Mouse (Mus musculus): ENCODE measurements around the gene D430019H16Rik. TPM values are rescaled to one million over a fixed set of nuclear protein-coding genes. Genes with fewer than 3 reads are reported as not detected.
A peak's percentile ranks its signal among the peaks of the same experiment; 100 is the strongest.

The D430019H16Rik gene
- polyA plus RNA-seq, 1 experiment from 2014 or later = 0.26 TPM

DNA sequence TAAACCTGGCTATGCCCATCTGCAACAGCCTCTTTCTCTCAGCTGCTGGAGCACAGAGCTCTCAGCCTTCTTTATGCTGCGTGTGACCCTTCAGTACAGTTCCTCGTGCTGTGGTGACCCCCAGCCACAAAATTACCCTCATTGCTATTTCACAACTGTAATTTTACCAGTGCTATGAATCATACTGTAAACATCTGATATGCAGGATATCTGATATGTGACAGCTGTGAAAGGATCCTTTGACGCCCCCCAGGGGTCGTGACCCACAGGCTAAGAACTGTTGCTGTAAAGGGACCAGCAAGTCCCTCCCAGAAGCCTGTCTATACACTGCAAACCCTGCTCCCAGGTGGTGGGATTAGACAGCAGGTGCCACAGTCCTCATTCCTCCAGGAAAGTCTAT lies 45.2 kb downstream of the D430019H16Rik start:
- no peak overlapping the region for H3K9ac ChIP-seq (ENCODE audit: low read length)
- ATAC-seq (replicated peaks; ENCODE audit: extremely low read depth, insufficient read depth, low FRiP score) = no peak
- H3K4me3 ChIP-seq (ENCODE audit: low read length) = no peak overlapping the region

DNA sequence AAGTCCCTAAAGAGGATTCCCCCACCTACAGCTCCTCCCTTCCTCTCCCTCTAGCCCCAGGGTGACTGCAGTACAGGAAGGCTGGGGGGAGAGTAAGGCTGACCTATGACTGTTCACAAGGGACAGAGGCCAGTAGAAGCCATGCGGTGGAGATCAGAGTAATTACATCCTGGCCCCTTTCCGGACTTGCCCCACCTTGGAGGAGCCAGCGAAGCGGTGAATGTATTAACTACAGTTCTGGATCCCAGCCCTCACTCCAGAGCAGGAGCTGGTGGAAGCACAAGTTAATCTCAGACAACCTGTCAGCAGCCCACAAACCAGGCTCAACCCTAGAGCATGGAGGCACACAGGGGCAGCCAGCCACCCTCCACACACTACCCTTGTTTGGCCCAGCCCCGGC lies 47.3 kb downstream of the D430019H16Rik start:
- peak; percentile 65 for ATAC-seq (replicated peaks; ENCODE audit: extremely low read depth, insufficient read depth, low FRiP score)
- Histone ChIP-seq H3K4me1 (ENCODE audit: control insufficient read depth, insufficient read depth, low read length) (peaks cover 8% of the 10 kb centered on the region; the same call in 1 of the 2 replicates), H3K9me3 (replicated peaks; ENCODE audit: control insufficient read depth, low read length) (peaks cover 4% of the 10 kb centered on the region; the same call in 1 of the 2 replicates), H3K27me3 (ENCODE audit: control insufficient read depth, insufficient read depth, low read length) (0 out of 2 replicates have a peak, but pooled peaks cover 6% of the 10 kb centered on the region), H3K9ac (ENCODE audit: low read length) (0 out of 2 replicates have a peak overlapping the region, but pooled peaks have one; percentile 32), H3K27ac (ENCODE audit: low read length) (no peak overlapping the region), H3K4me3 (ENCODE audit: low read length) (no peak overlapping the region), H3K36me3 (ENCODE audit: control insufficient read depth, insufficient read depth) (no peaks in the 10 kb centered on the region), H3K4me2 (ENCODE audit: low read depth, low read length) (no peak overlapping the region)
- 41% methylated on average over 5 of the region's 5 CpGs for WGBS

More for the DNA sequence above, 45.2 kb downstream of the D430019H16Rik start:
- no peaks in the 10 kb centered on the region for H3K9me3 ChIP-seq (replicated peaks; ENCODE audit: control insufficient read depth, low read length)
- 59% methylated on average over 4 of the region's 4 CpGs for WGBS
- no peak overlapping the region for H3K27ac ChIP-seq (ENCODE audit: low read length)
- 0 out of 2 replicates have a peak, but pooled peaks cover 6% of the 10 kb centered on the region for H3K27me3 ChIP-seq (ENCODE audit: control insufficient read depth, insufficient read depth, low read length)
- no peaks in the 10 kb centered on the region for H3K36me3 ChIP-seq (ENCODE audit: control insufficient read depth, insufficient read depth)
- no peak overlapping the region for H3K4me2 ChIP-seq (ENCODE audit: low read depth, low read length)
- H3K4me1 ChIP-seq (ENCODE audit: control insufficient read depth, insufficient read depth, low read length) = peaks cover 10% of the 10 kb centered on the region

DNA sequence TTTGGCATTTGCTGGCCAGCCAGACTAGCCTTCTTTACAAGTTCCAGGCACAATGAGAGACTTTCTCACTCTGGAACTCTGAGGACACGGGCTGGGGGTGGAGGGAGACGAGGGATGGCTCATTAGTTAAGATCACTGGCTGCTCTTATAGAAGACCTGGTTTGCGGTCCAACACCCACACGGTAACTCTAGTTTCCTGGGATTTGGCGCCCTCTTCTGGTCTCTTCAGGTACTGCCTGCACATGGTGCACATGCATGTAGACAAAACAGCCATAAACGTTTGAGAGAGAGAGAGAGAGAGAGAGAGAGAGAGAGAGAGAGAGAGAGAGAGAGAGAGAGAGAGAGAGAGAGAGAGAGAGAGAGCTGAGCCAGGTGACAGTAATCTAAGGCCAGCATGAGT lies 51.1 kb downstream of the D430019H16Rik start:
- no peak for ATAC-seq (replicated peaks; ENCODE audit: extremely low read depth, insufficient read depth, low FRiP score)
- WGBS = 67% methylated on average over 6 of the region's 6 CpGs
- no peak overlapping the region for H3K27ac ChIP-seq (ENCODE audit: low read length)
- H3K36me3 ChIP-seq (ENCODE audit: control insufficient read depth, insufficient read depth) = no peaks in the 10 kb centered on the region
- H3K27me3 ChIP-seq (ENCODE audit: control insufficient read depth, insufficient read depth, low read length) = no peaks in the 10 kb centered on the region
- H3K9ac ChIP-seq (ENCODE audit: low read length) = no peak overlapping the region
- peaks cover 8% of the 10 kb centered on the region; the same call in 1 of the 2 replicates for H3K4me1 ChIP-seq (ENCODE audit: control insufficient read depth, insufficient read depth, low read length)
- no peak overlapping the region for H3K4me3 ChIP-seq (ENCODE audit: low read length)
- H3K9me3 ChIP-seq (replicated peaks; ENCODE audit: control insufficient read depth, low read length) = peaks cover 4% of the 10 kb centered on the region; the same call in 1 of the 2 replicates
- H3K4me2 ChIP-seq (ENCODE audit: low read depth, low read length) = no peak overlapping the region

DNA sequence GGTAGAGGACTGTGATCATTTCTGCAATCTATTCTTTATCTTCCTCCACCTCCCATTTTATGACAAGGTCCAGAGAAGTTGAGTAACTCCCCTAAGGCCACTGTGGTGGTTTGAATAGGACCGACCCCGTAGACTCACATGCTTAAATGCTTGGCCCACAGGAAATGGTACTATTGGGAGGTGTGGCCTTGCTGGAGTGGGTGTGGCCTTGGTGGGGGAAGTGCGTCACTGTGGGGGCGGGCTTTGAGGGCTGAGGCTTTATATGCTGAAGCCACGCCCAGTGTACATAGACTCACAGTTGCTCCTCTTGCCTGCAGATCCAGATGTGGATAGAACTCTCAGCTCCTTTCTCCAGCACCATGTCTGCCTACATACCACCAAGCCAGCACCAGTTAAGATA lies 57.5 kb downstream of the D430019H16Rik start:
- no peak overlapping the region for H3K9ac ChIP-seq (ENCODE audit: low read length)
- peaks cover 9% of the 10 kb centered on the region for H3K4me1 ChIP-seq (ENCODE audit: control insufficient read depth, insufficient read depth, low read length)
- no peak overlapping the region for H3K4me3 ChIP-seq (ENCODE audit: low read length)
- H3K4me2 ChIP-seq (ENCODE audit: low read depth, low read length) = no peak overlapping the region
- no peak for ATAC-seq (replicated peaks; ENCODE audit: extremely low read depth, insufficient read depth, low FRiP score)
- H3K27ac ChIP-seq (ENCODE audit: low read length) = peak overlapping the region; percentile 75
- H3K27me3 ChIP-seq (ENCODE audit: control insufficient read depth, insufficient read depth, low read length) = no peaks in the 10 kb centered on the region
- no peaks in the 10 kb centered on the region for H3K36me3 ChIP-seq (ENCODE audit: control insufficient read depth, insufficient read depth)
- H3K9me3 ChIP-seq (replicated peaks; ENCODE audit: control insufficient read depth, low read length) = peaks cover under 1% of the 10 kb centered on the region; the same call in 1 of the 2 replicates
- 85% methylated on average over 5 of the region's 5 CpGs for WGBS

DNA sequence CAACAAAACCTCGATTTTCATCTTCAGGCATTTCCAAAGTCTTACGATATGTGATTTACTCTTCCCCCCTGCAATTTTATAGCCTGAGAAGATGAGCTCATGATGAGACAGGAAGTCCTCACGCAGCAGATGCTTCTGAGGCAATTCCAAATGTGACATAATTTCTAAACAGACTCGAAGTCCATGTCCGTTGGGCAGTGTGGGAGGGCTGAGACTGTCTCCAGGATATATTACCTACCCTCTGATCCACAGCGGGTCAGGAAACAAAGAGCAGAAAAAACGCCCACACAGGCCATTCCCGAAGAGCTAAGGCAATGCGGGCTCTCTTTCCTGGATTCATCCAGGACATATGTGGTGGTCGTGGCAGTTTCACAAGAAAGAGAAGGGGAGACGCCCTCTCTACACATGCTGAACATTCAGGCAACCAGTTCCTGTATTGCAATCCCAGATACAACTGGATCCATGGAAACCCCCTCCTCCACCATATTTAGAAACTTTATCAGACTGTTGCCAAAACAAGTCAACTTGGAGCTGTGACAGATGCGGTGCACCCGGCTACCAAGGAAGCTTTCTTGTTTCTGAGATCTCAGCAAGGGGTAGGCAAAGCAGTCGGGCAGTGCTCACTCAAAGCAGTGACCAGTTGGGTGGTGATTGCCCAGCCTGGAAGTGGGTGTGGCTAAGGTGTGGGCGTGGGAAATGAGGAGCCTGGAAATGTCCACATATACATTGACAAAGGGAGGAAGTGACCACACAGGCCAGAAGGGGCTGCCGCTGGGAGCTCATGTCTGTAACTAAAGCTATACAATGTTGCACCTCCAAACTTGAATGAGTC lies 58.2 kb downstream of the D430019H16Rik start:
- Histone ChIP-seq H3K36me3 (ENCODE audit: control insufficient read depth, insufficient read depth) (no peaks in the 10 kb centered on the region), H3K9ac (ENCODE audit: low read length) (no peak overlapping the region), H3K4me1 (ENCODE audit: control insufficient read depth, insufficient read depth, low read length) (peaks cover 10% of the 10 kb centered on the region), H3K27me3 (ENCODE audit: control insufficient read depth, insufficient read depth, low read length) (no peaks in the 10 kb centered on the region), H3K9me3 (replicated peaks; ENCODE audit: control insufficient read depth, low read length) (peaks cover 3% of the 10 kb centered on the region; the same call in 1 of the 2 replicates), H3K27ac (ENCODE audit: low read length) (peak overlapping the region; percentile 78), H3K4me3 (ENCODE audit: low read length) (no peak overlapping the region), H3K4me2 (ENCODE audit: low read depth, low read length) (no peak overlapping the region)
- ATAC-seq (replicated peaks; ENCODE audit: extremely low read depth, insufficient read depth, low FRiP score) = peak; percentile 54
- 56% methylated on average over 16 of the region's 16 CpGs for WGBS

DNA sequence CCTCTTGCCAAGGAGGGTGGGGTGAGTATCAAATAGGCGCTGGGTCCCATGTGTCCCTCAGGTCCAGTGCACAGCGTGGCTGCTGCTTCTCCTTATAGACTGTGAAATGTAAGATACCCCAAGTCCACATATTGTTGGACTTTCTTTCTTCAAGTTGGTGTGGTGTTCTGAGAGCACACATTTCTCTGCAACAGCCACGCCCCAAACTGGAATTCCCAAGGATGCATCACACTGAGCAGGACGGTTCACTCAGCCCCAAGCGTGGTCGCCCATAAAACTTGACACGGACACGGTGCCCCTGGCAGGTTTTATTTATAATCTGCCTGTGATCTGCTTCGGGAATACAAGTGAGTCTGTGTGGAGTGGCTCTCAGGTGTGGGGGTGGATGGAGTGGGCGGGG lies 60.5 kb downstream of the D430019H16Rik start:
- H3K27ac ChIP-seq (ENCODE audit: low read length) = peak overlapping the region; percentile 15
- no peak overlapping the region for H3K9ac ChIP-seq (ENCODE audit: low read length)
- H3K4me2 ChIP-seq (ENCODE audit: low read depth, low read length) = no peak overlapping the region
- WGBS = 74% methylated on average over 10 of the region's 10 CpGs
- H3K27me3 ChIP-seq (ENCODE audit: control insufficient read depth, insufficient read depth, low read length) = no peaks in the 10 kb centered on the region
- peaks cover 3% of the 10 kb centered on the region; the same call in 1 of the 2 replicates for H3K9me3 ChIP-seq (replicated peaks; ENCODE audit: control insufficient read depth, low read length)
- H3K36me3 ChIP-seq (ENCODE audit: control insufficient read depth, insufficient read depth) = no peaks in the 10 kb centered on the region
- peaks cover 20% of the 10 kb centered on the region for H3K4me1 ChIP-seq (ENCODE audit: control insufficient read depth, insufficient read depth, low read length)
- H3K4me3 ChIP-seq (ENCODE audit: low read length) = no peak overlapping the region
- ATAC-seq (replicated peaks; ENCODE audit: extremely low read depth, insufficient read depth, low FRiP score) = no peak

DNA sequence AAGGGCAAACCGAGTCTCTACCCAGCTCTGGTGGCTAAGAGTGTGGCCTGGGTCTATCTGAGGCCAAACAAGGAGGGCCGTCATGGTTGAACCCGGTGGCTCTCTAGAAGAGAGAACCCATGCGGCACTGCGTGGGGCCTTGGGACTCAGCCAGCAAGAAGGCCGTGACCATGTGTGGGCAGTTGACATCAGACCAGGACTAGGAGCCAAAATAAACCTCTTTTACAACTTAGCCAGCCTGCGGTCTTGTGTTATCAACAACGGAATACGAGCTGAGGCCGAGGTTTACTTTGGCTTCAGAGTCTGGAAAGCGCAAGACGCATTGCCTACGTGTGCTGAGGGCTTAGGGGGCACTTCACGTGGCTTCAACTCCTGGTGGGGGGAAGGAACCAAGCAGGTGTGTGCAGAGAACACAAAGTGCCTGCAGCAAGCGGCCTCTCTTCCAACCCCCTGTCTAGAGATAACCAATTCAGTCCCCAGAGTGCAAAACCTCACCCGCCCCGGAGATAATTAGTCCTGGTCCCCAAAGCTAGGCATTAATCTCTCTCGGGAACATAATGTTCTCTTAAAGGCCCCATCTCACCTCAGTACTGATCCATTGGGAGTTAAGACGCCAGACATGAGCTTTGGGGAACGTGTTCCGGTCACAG lies 63.5 kb downstream of the D430019H16Rik start:
- no peaks in the 10 kb centered on the region for H3K36me3 ChIP-seq (ENCODE audit: control insufficient read depth, insufficient read depth)
- no peak overlapping the region for H3K4me2 ChIP-seq (ENCODE audit: low read depth, low read length)
- peaks cover 24% of the 10 kb centered on the region for H3K4me1 ChIP-seq (ENCODE audit: control insufficient read depth, insufficient read depth, low read length)
- H3K9me3 ChIP-seq (replicated peaks; ENCODE audit: control insufficient read depth, low read length) = peaks cover 5% of the 10 kb centered on the region
- H3K9ac ChIP-seq (ENCODE audit: low read length) = no peak overlapping the region
- H3K4me3 ChIP-seq (ENCODE audit: low read length) = no peak overlapping the region
- no peak overlapping the region for H3K27ac ChIP-seq (ENCODE audit: low read length)
- 39% methylated on average over 21 of the region's 21 CpGs for WGBS
- ATAC-seq (replicated peaks; ENCODE audit: extremely low read depth, insufficient read depth, low FRiP score) = peak; percentile 29
- no peaks in the 10 kb centered on the region for H3K27me3 ChIP-seq (ENCODE audit: control insufficient read depth, insufficient read depth, low read length)

DNA sequence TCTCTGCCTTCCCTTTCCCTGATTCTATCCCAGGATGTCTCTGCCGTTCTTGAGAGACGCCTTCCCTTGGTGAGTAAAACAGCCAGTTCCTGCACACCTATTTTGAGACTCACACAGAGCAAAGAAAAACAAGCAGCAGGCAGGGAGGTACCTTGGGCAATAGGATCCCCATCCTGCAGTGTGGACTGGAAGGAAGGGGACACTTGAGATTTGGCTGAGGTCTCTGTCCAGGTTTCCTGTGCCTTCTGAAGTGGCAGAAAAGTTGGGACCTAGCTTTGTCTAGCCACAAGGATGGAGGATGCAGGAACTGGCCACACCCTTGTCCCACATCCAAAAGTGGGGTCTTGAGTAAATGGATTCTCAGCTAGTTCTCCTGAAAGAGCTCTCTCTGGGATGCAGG lies 66.2 kb downstream of the D430019H16Rik start:
- H3K27ac ChIP-seq (ENCODE audit: low read length) = peak overlapping the region; percentile 71
- H3K27me3 ChIP-seq (ENCODE audit: control insufficient read depth, insufficient read depth, low read length) = no peaks in the 10 kb centered on the region
- H3K4me2 ChIP-seq (ENCODE audit: low read depth, low read length) = no peak overlapping the region
- H3K4me3 ChIP-seq (ENCODE audit: low read length) = no peak overlapping the region
- H3K9me3 ChIP-seq (replicated peaks; ENCODE audit: control insufficient read depth, low read length) = peaks cover 6% of the 10 kb centered on the region
- no peak overlapping the region for H3K9ac ChIP-seq (ENCODE audit: low read length)
- H3K4me1 ChIP-seq (ENCODE audit: control insufficient read depth, insufficient read depth, low read length) = peaks cover 28% of the 10 kb centered on the region
- ATAC-seq (replicated peaks; ENCODE audit: extremely low read depth, insufficient read depth, low FRiP score) = no peak
- WGBS = 79% methylated on average over 2 of the region's 2 CpGs
- H3K36me3 ChIP-seq (ENCODE audit: control insufficient read depth, insufficient read depth) = no peaks in the 10 kb centered on the region
